Mouse (Mus musculus) lung, embryonic 14.5 days (tissue): Measurements from ENCODE around the gene Arhgap36. TPM values are rescaled to one million over a fixed set of nuclear protein-coding genes. Genes with fewer than 3 reads are reported as not detected.

ENCODE experiments used
- ATAC-seq: fragments of 200-750 bp; cut with Nextera tagmentation; 2 replicates; pipeline ENCODE4 v1.8.0; 2017; ENCODE audit warnings: mild to moderate bottlenecking, moderate TSS enrichment, moderate library complexity; ENCODE audit not compliant: insufficient read depth
- DNase-seq: peaks from one replicate; pipeline ENCODE4 v3.0.0-alpha.2; 2015
- H3K27ac ChIP-seq: fragments of 300-500 bp; sonication (generic); 2 replicates; pipeline ENCODE4 v1.5.1; 2014; ENCODE audit warnings: low read depth, mild to moderate bottlenecking, moderate library complexity
- H3K27me3 ChIP-seq: fragments of 300-500 bp; sonication (generic); 2 replicates; pipeline ENCODE4 v1.6.1; 2014; ENCODE audit warnings: low read length, control low read depth; ENCODE audit not compliant: insufficient read depth
- H3K36me3 ChIP-seq: fragments of 300-500 bp; sonication (generic); 2 replicates; pipeline ENCODE4 v1.6.1; 2014; ENCODE audit warnings: control low read depth; ENCODE audit not compliant: insufficient read depth
- H3K4me1 ChIP-seq: fragments of 300-500 bp; sonication (generic); 2 replicates; pipeline ENCODE4 v1.6.1; 2014; ENCODE audit warnings: antibody characterized with exemption, control low read depth; ENCODE audit not compliant: insufficient read depth
- H3K4me2 ChIP-seq: fragments of 300-500 bp; sonication (generic); 2 replicates; pipeline ENCODE4 v1.6.1; 2014; ENCODE audit warnings: mild to moderate bottlenecking
- H3K4me3 ChIP-seq: fragments of 300-500 bp; sonication (generic); 2 replicates; pipeline ENCODE4 v1.5.1; 2014; ENCODE audit warnings: low read depth, low read length
- H3K9ac ChIP-seq: fragments of 300-500 bp; sonication (generic); 2 replicates; pipeline ENCODE4 v1.6.1; 2014
- H3K9me3 ChIP-seq: fragments of 300-500 bp; sonication (generic); 2 replicates; pipeline ENCODE4 v1.6.1; 2016; ENCODE audit warnings: low read depth, low read length, control low read depth
- CTCF ChIP-seq: IDR thresholded peaks from 2 replicates; pipeline ENCODE4 v1.5.1; 2016; ENCODE audit warnings: antibody characterized with exemption, low read depth
- WGBS: fragments of 180-500 bp; shearing (Covaris S2); extraction: QIAGEN DNeasy Blood & Tissue Kit; methylation state at CpG from one replicate; pipeline ENCODE4 v1.1.7; 2014; 5-methylcytosine and 5-hydroxymethylcytosine counted together
- polyA plus RNA-seq: library from polyadenylated mRNA; unstranded; fragments of >200 nt; fragmentation: Nextera tagmentation; extraction: Ambion mirVana; gene quantifications from 2 replicates; pipeline ENCODE4 v1.2.1, GENCODE M21; 2014

Arhgap36 gene
- polyA plus RNA-seq, 1 experiment from 2014 or later, result 0.18 TPM

GRCm38 (mm10) chrX:49493739-49494449, 30.1 kb downstream of the Arhgap36 start:
- Histone ChIP-seq H3K4me2 (peak overlapping the region; percentile 51), H3K27me3 (peaks cover 18% of the 10 kb centered on the region), H3K27ac (no peak overlapping the region), H3K4me1 (no peaks in the 10 kb centered on the region), H3K9ac (no peak overlapping the region), H3K36me3 (no peaks in the 10 kb centered on the region), H3K9me3 (no peaks in the 10 kb centered on the region), H3K4me3 (peak overlapping the region; percentile 25)
- no peak for TF ChIP-seq CTCF
- ATAC-seq (no peak), DNase-seq (no peak)
- 9% methylated on average over 46 of the region's 46 CpGs for WGBS

Other genes starting within 250 kb of the Arhgap36 start
- gene Enox2, start 175.7 kb upstream of the Arhgap36 start, polyA plus RNA-seq, result 7.4 and 9.4 TPM in 2 replicates
- gene Olfr1320, start 208.4 kb downstream of the Arhgap36 start, polyA plus RNA-seq, result not detected in 2 replicates